ENCODE assay signal across 11 mouse cellular contexts in genomic region chr9:121350601-121351000, GRCm38 (mm10). TPM values are rescaled to one million over a fixed set of nuclear protein-coding genes. Genes with fewer than 3 reads are reported as not detected.
A peak's percentile ranks its signal among the peaks of the same experiment; 100 is the strongest.
DNase-seq lines count a peak whose midpoint lies in the region; ATAC-seq and TF ChIP-seq lines count a peak whose summit lies in the region.
"Had no signal": no experiment of that assay in that cellular context is flagged by ENCODE, and none has a peak within 500 bp of the region (broad histone marks: within the 10 kb centered on the region; RNA-seq: fewer than 3 reads in every experiment).

No protein-coding gene starts in this region.

- 23% methylated on average over 3 of the region's 3 CpGs for WGBS in heart, embryonic 12.5 days
- WGBS in neural tube, embryonic 11.5 days, result 30% methylated on average over 3 of the region's 3 CpGs
- WGBS in hindbrain, postnatal 0 days, result 38% methylated on average over 3 of the region's 3 CpGs

- H3K36me3 ChIP-seq in heart, embryonic 12.5 days, result no peaks in the 10 kb centered on the region
- no peaks in the 10 kb centered on the region for H3K36me3 ChIP-seq in neural tube, embryonic 11.5 days (ENCODE audit: control insufficient read depth, insufficient read depth, low read length)
- no peaks in the 10 kb centered on the region for H3K36me3 ChIP-seq in hindbrain, postnatal 0 days (ENCODE audit: insufficient read depth, low read length)

- H3K4me3 ChIP-seq in heart, embryonic 12.5 days, result no peak overlapping the region
- no peak overlapping the region for H3K4me3 ChIP-seq in neural tube, embryonic 11.5 days (ENCODE audit: low read depth, low read length)
- H3K4me3 ChIP-seq in hindbrain, postnatal 0 days (ENCODE audit: low read length), result no peak overlapping the region
- H3K4me3 ChIP-seq: megakaryocyte, embryonic 14.5 days had no signal

- intact Hi-C loops in heart, postnatal 36 days (cut with DNase I), result no loop called here

- no peaks in the 10 kb centered on the region for H3K27me3 ChIP-seq in heart, embryonic 12.5 days (replicated peaks)
- no peaks in the 10 kb centered on the region for H3K27me3 ChIP-seq in neural tube, embryonic 11.5 days (ENCODE audit: control insufficient read depth, insufficient read depth, low read length)
- no peaks in the 10 kb centered on the region for H3K27me3 ChIP-seq in hindbrain, postnatal 0 days (ENCODE audit: insufficient read depth, low read length)

- H3K4me1 ChIP-seq in heart, embryonic 12.5 days (replicated peaks), result peaks cover 84% of the 10 kb centered on the region
- peaks cover 43% of the 10 kb centered on the region for H3K4me1 ChIP-seq in neural tube, embryonic 11.5 days (ENCODE audit: control insufficient read depth, insufficient read depth, low read length)
- H3K4me1 ChIP-seq in hindbrain, postnatal 0 days (ENCODE audit: insufficient read depth, low read length), result peaks cover 21% of the 10 kb centered on the region

- H3K9ac ChIP-seq in heart, embryonic 12.5 days, result no peak overlapping the region
- no peak overlapping the region for H3K9ac ChIP-seq in neural tube, embryonic 11.5 days (ENCODE audit: low read length)
- no peak overlapping the region for H3K9ac ChIP-seq in hindbrain, postnatal 0 days (replicated peaks; ENCODE audit: low read length)

- H3K27ac ChIP-seq in heart, embryonic 12.5 days (ENCODE audit: poor library complexity, severe bottlenecking), result peak overlapping the region; percentile 69
- H3K27ac ChIP-seq in neural tube, embryonic 11.5 days (ENCODE audit: low read depth, low read length), result peak overlapping the region; percentile 36; the same call in 1 of the 2 replicates
- peak overlapping the region; percentile 60; the same call in 1 of the 2 replicates for H3K27ac ChIP-seq in hindbrain, postnatal 0 days

- H3K9me3 ChIP-seq in heart, embryonic 12.5 days (replicated peaks), result no peaks in the 10 kb centered on the region
- H3K9me3 ChIP-seq in neural tube, embryonic 11.5 days (ENCODE audit: control insufficient read depth, low read length), result no peaks in the 10 kb centered on the region
- H3K9me3 ChIP-seq in hindbrain, postnatal 0 days (ENCODE audit: low read length), result no peaks in the 10 kb centered on the region
- H3K9me3 ChIP-seq: megakaryocyte, embryonic 14.5 days had no signal

- TF ChIP-seq CTCF in hindbrain, postnatal 0 days (IDR thresholded peaks at IDR 0.05; ENCODE audit: low read depth), result no peak

- no peak for DNase-seq in heart, postnatal 36 days
- no peak for DNase-seq in neural tube, embryonic 11.5 days (ENCODE audit: low spot score)
- DNase-seq in neural tube, embryonic 10.5 days (ENCODE audit: extremely low spot score, low spot score), result no peak
- no peak for DNase-seq in hindbrain, postnatal 0 days (ENCODE audit: low spot score)
- no peak for DNase-seq in spleen, adult 12 weeks (ENCODE audit: low spot score)
- DNase-seq in right cerebral cortex, postnatal 4 days, result no peak
- DNase-seq in right cerebral cortex, postnatal 25 days, result no peak
- DNase-seq: adrenal gland, postnatal 25 days; gastrocnemius, postnatal 36 days had no signal

- H3K4me2 ChIP-seq in heart, embryonic 12.5 days, result no peak overlapping the region
- no peak overlapping the region for H3K4me2 ChIP-seq in neural tube, embryonic 11.5 days (ENCODE audit: low read depth)
- H3K4me2 ChIP-seq in hindbrain, postnatal 0 days (ENCODE audit: low read depth, low read length), result no peak overlapping the region

- ATAC-seq in heart, embryonic 12.5 days (ENCODE audit: insufficient number of reproducible peaks, low FRiP score), result 0 out of 2 replicates have a peak, but pooled peaks have one; percentile 20
- no peak for ATAC-seq in neural tube, embryonic 11.5 days (ENCODE audit: insufficient read depth, low FRiP score, low TSS enrichment)
- no peak for ATAC-seq in hindbrain, postnatal 0 days

RNA-seq across cellular contexts. Expression of gene Trak1, which starts 53.3 kb away (rescaled TPM):
- 37.3 and 42.0 TPM in 2 replicates for polyA plus RNA-seq in heart, embryonic 12.5 days (2016; fragmentation: Nextera tagmentation; extraction: Ambion mirVana)
- total RNA-seq in heart, postnatal 36 days (2021), result 100 to 1,000 TPM; 305 to 315 TPM
- polyA plus RNA-seq in neural tube, embryonic 11.5 days (2014; fragmentation: Nextera tagmentation; extraction: Ambion mirVana), result 26.4 and 29.8 TPM in 2 replicates
- 129 and 170 TPM in 2 replicates for total RNA-seq in hindbrain, postnatal 0 days (2014; rRNA removed)
- 55.7 and 57.8 TPM in 2 replicates for polyA plus RNA-seq in hindbrain, postnatal 0 days (2015; fragmentation: Nextera tagmentation; extraction: Ambion mirVana)
